Mouse (Mus musculus) ovary, postnatal 36 days (tissue): ENCODE results near the gene Ung.
A peak's percentile ranks its signal among the peaks of the same experiment; 100 is the strongest.

ENCODE experiments used
- DNase-seq: peaks from one replicate; pipeline ENCODE4 v3.0.0; 2022; ENCODE audit warnings: low spot score, mixed read lengths

The Ung gene

DNA sequence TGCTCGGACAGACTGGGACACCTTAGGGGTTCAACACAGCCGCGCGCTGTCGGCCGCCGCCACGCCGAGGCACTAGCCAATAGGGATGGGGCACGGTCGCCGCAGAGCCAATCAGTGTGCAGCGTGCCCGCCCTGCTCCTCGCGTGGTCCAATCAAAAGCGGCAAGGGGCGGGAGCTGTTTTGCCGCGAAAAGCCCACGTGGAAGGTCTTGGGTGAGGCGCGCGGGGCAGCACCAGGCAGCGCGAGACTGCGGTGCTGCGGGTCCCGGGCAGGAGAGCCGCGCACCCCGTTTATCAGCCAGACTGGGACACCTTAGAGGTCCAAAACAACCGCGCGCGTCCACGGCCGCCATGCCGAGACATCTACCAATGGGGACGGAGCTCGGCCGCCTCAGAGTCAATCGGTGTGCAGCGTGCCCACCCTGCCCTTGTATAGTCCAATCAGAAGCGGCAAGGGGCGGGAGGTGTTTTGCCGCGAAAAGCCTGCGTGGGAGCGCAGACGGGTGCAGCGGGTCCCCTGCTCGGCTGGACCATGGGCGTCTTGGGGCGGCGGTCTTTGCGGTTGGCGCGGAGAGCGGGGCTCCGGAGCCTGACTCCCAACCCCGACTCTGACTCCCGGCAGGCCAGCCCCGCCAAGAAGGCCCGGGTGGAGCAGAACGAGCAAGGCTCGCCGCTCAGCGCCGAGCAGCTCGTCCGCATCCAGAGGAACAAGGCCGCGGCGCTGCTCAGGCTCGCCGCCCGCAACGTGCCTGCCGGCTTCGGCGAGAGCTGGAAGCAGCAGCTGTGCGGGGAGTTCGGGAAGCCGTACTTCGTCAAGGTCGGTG is 723 bp downstream of the Ung start:
- peak; percentile 92 for DNase-seq

DNA sequence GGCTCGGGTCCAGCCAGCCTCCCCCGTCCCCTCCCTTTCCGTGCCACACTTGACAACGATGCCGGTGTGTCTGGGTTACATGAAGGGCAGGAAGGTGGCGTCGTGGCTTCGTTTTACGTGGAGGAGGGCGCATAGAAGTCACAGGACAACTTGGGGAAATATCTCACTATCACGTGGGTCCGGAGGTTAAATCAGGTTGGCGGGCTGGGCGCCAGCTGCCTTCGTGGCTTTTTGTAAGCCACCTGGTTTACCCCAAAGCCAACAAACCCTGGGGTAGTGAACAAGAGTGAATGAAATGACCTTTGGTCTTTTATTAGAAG is 1.3 kb downstream of the Ung start:
- peak; percentile 65 for DNase-seq

DNA sequence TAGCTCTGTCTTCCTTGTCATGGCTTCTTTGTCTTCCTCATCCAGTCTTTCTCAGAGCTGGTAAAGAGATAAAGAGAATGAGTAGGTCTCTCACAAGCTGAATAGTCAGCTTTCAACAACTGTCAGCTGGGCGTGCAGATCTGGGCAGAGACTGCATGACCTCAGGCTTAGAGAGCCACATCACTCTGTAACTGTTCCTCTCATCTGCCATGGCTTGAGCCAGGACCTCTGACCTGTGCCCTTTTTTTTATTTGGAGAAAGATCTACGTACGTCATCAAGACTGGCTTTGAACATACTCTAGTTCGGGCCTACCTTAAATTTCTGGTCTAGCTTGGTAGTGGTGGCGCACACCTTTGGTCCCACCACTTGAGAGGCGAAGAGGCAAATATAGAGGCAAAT is 2.7 kb downstream of the Ung start:
- DNase-seq, result no peak

DNA sequence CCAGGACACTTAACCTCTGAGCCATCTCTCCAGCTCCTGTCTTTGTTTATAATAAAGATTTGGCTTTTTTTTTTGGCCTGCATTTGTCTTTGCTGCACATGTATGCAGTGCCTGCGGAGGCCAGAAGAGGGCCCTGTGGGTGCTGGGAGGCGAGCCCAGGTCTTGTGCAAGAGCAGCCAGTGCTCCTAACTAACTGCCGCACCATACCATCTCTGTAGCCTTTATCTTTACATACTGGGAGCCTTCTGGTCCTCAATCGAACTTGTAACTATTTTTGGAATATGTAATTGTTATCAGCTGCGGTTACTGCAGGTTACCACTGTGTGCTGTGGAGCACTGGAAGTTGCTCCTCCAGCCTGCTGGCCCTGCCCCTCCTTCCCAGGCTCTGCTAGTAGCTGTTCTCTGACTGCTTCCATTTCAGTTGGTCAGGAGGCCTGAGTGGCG is 3.9 kb downstream of the Ung start:
- DNase-seq, result peak; percentile 78

DNA sequence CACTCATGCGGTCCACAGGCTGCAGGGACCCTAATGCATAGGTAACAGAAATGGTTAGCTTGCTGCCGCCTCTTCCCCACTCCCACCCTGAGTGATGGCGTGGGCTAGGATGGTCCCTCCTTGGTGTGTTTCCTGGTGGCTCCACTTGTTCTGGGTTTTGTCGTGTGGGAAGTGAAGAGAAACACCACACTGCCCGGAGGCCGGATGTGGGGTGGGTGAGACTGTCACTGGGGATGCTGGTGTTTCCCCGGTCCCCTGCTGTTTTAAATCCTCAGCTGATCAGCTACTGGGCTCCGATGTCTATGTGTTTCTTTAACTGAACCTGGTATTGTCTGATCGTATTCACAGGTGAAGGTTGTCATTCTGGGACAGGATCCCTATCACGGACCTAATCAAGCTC is 5.3 kb downstream of the Ung start:
- no peak for DNase-seq

DNA sequence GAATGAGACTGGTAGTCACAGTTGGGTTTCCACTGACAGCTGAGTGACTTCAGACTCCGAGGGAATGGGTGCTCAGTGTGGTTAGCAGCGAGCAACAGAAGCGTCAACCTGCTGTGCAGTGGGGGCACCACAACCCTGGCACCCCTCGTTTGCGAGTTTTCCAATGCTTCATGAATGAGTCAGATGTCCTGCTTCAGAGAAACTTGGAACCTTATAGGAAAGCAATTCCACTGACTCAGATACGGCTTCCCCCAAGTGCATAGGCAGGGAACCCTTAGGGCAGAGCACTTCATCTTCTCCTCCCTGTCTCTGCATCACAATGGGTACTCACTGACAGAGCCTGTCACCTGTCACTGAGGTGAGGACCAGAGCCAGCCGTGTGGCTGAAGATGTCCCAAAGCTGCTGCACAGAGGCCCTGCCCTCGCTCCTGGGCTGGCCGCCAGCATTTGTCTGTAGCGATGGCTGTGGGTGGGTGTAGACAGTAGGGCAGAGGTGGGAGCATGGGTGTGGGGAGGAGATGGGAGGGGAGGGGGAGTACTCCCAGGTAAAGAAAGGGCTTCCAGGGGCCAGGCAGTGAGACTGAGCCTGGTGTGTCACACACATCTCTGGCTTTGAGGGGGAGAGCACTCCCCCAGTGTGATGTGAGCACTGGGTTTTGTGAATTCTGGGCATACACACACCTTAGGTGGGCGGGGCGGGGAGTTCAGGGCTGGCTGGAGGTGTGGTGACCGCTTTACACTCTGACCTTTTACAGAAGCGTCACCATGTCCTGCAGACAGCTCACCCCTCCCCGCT is 7.5 kb downstream of the Ung start:
- peak; percentile 43 for DNase-seq

DNA sequence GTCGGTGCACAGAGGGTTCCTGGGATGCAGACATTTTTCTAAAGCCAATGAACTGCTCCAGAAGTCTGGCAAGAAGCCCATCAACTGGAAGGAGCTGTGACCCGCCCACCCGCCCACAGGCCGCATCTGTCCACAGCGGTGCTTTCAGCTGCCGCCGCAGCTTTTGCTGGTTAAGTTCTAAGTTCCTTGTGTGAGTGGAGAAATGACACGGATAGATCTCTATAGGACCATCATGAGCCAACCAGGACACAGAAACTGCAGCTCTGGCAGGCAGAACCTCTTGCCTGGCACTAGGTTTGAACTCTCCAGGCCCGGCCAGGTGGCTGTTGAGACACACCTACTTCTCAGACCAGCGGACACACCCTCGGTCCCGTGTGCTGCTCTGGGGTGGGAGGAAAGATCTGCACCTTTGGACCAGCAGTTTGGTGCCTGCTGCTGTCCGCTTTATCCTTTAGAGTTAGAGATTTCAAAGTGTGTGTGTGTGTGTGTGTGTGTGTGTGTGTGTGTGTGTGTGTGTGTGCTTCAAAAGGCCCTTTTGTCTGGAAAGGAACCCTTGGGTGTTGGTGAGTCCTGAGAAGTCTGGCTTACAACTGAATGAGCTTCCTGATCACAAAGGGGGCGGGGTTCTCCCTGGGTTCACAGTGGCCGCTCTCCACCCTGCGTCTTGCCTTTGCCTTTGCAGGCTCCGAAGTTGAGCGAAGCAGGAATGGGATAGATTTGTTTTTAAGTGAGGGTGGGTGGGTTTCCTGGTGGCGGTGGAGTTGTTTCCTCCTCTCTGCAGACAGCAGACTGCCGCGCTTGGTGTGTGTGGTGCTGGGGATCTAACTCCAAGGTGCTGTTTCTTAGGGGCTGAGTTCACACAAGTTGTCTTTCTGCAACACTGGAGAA is 8.3 kb downstream of the Ung start:
- peak; percentile 42 for DNase-seq

DNA sequence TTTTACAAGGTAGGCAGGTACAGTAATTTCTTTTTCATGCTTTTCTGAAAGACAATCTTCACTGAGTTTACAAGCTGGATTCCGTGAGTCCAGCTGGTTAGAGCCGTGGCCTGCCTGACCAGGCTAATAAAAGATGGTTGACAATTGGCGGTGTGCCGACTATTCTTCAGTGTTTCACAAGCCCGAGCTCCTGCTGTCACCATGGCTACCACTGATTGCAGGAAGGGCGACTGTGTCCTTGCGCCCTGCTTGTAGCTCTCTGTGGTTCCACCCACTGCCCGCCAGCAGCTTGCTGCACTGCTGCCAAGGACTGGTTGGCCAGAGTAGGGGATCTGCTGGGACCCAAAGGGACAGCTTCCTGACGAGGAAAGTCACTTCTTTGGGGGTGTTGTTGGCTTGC is 9.0 kb downstream of the Ung start:
- DNase-seq, result peak; percentile 82

DNA sequence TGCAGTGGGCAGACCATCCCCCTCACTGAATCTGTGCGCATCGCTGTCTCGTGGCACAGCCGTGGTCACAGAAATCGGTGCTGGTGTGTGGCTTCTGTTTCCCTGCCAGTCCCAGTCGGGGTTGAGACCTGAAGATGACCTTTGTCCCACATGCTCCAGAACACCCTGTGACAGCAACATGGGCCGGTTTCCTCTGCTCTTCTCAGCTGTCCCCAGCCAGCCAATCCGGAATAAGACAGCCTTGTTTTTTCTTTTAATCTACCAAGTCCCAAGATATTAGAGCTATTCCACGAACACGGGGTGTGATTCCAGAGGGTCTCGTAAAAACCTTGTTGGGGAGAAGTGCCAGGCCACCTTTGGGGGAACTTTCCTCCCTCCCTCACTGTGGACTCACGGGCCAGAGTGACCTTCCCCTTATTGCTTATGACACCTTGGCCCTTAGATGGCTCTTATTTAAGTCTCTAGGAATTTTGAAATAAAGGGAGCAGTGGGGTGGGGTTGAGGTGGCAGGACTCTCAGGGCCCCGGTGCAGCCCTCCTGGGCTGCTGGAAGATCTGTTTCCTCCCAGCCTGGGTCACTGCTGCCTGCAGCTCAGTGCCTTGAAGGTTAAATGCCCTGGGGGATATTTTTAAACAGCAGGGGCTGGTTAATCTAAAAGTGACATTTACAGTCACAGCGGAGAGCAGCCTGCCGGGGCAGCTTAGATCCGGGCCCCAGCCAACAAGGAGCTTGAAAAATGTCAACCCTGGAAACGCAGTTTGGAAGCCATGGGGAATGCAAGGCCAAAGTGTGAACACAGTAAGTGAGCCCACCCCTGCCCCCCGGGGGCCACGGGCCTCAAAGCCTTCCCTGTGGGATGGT is 16.1 kb downstream of the Ung start, which contains the start of gene Acacb:
TSS of gene Acacb (plus strand) at position 508 of the 861 bp plus-strand sequence.
- DNase-seq, result no peak

DNA sequence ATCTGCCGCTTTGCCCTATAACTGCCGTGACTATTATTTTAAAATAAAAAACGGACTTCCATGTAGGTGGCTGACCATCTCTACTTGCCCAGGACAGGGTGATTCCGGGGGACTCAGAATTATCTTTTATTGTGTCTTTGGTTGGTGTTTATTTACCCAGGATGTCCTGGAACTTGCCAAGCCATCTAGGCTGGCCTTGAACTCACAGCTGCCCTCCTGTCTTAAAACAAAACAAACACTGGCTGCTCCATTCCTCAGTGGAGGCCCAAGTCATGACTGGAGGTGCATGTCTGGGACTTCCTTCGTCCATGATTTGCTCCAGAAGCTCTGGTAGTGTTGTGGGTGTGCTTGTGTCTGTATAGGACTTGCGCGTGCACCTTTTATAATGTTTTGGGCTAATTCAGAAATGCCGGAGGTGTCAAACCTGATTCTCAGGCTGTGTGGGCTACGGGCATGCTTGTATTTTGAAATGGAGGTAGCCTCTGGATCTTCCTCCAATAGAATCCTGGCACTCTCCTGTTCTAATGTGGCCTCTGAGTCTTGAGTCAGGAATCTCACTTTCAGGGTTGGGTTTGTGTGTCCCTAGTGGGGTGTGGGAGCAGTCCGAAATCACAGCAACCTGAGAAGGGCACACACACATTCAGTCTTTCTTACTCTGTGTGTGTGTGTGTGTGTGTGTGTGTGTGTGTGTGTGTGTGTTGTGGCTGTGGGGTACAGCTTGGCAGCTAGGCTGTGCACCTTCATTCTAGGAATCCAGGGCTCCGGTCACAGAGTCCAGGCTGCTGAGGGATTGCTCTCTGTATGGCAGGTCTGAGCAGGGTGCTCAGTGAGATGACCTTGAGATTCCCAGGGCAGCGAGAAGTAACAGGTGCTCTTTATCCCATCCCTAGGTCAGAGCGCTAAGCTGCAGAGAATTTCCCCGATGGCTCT is 17.1 kb downstream of the Ung start:
- peak; percentile 45 for DNase-seq

DNA sequence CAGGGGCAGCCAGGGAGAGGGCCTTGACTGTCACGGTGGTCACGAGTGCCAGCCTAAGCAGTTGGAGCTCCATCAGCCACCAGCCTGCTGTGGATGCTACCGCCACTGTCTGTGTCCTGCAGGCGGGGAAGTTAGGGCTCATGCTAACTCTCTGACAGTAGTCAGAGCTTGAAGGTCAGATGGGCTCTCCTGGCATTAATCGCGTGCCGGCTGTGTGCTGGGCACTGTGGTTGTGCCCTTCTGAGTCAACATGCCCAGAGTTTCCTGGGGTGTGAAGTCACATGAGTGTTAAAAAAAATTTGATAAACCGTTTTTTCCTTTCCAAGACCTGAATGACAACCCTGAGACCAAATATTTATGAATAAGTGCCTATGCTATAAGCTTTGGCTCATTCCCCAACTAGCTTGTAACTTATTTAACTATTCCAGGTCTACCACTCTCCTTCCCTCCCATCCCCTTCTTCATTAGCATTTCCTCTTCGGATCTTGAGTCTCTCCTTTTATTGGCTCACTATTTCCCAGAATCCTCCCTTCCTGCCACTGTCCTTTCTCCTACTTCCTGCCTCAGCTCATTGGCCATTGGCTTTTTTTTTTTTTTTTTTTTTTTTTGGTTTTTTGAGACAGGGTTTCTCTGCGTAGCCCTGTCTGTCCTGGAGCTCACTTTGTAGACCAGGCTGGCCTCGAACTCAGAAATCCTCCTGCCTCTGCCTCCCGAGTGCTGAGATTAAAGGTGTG is 22.3 kb downstream of the Ung start:
- no peak for DNase-seq

DNA sequence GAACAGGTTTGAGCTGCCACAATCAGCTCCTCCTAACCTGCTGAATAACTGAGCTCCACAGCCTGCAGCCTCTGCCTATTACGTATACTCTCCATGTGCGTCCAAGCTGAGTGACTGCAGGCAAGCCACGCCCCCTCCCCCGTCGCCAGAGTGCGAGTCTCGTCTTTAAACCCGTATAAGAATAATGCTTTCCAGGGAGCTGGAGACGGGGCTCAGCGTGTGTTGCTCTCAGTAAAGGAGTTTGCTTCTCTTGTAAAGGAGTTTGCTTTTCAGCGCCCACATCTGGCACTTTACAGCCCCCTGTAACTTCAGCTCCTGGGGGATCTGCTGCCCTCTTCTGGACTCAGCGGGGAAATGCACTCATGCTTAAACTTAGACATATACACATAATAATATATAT is 23.3 kb downstream of the Ung start:
- no peak for DNase-seq

DNA sequence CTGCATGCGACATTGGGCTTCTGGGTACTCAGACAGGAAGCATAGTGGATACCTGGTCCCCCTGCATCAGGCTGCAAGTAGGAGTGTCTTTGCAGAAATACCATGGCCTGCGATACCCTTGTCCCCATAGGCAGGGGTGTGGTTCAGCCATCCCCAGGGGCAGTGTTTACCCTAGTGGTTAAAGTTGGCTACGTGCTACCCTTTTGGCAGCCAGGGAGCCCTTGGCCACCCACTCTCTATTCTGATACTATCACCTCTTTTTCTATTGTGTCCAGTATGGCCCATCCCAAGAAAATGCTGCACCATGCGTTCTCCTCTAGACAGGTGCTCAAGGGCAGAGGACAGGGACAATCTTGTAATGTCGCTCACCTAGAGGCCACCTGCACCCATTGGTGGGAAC is 24.6 kb downstream of the Ung start:
- DNase-seq, result no peak

DNA sequence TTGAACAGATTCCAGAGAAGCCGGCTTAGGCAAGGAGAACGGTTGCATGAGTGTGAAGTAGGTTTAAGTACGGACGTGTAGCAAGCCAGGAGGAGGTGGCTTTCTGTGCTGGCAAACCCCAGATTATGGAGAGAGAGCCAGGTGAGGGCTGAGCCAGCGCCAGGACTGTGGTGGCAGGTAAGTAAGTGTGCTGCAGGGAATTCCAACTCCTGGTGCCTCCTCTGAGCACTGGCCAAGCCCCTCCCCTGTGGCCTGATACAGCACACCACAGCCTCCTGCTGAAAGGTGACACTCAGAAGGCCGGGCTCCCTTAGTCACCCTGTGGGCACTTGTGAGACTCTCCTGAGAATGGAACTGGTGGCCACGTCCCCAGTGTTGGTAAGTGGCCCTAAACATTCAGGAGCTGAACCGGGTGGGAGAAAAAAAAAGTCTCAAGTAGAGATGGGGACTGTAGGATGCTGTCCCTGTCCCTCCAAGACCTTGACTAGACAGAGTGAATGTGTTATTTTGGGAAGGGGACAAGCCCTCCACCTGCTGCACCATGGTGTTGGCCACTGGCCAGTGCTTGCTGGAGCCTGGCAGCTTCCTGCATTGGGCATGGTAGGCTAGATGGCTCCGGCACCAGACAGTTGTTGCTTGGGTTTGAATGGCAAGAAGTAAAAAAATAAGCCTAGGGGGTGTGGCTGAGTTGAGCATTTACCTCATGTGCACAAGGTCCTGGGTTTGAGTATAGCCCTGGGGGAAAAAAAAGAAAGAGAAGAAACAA is 25.2 kb downstream of the Ung start:
- DNase-seq, result no peak

DNA sequence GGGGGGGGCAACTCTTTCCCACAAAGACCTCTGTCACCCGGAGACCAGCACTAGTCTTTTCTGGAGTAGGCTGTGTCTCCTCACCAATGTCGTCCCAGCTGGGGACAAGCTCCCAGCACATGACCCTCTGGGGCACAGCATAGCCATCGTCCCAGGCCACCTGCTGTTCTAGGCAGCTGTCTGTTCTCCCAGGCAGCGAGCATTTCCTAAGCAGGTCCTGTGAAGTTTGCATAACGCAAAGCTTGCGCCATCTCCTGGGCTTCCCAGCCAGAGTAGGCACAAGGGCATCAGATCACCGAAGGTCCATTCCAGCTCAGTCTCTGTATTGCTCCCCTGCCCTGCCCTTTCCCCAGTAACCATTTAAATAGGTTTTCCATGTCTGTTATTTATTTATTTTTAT is 27.1 kb downstream of the Ung start:
- no peak for DNase-seq

DNA sequence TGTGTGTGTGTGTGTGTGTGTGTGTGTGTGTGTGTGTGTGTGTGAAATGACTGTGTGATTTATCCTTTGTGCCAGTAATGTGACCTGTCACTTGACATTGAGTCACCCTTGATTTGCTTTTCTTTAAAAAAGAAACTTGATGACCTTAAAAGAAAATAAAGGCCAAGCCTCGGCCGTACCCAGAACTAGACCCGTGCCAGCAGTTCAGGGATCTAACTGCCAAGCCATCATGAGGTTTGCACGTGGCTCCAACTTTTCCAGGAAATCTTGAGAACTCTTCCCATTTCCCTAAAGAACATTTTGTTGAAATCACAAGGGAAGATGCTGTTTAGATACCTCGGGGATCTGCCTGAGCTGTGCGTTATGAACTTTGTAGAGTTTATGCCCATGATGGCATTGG is 31.2 kb downstream of the Ung start:
- DNase-seq, result no peak

DNA sequence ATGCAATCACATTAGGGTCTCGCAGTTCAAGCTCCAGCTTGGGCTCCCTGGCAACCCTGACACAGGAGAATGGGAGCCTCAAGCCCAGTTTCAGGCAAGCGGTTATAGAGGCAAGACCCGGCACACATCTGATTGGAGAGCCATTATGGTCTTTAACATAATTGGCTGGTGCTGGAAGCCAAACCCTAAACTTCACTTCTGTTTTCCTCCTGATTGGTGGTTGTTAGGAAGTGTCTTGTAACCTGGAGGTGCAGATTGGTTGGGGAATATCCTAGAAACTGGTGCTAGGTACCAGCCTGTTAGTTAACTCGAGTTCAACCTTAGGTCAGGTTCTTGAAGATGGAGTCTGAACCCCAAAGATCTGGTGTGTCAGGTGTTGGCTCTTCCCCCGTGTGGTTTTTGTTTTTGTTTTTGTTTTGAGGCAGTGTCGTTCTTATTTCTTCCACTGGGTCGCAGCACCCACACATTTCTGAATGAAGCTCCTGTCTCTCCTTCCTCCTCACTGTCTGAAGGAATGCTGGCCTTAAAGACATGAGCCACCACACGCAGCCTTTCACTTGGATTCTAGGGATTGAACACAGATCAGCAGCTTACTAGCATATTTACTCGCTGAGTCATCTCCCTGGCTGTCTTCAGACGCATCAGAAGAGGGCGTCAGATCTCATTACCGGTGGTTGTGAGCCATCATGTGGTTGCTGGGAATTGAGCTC is 32.1 kb downstream of the Ung start:
- no peak for DNase-seq

DNA sequence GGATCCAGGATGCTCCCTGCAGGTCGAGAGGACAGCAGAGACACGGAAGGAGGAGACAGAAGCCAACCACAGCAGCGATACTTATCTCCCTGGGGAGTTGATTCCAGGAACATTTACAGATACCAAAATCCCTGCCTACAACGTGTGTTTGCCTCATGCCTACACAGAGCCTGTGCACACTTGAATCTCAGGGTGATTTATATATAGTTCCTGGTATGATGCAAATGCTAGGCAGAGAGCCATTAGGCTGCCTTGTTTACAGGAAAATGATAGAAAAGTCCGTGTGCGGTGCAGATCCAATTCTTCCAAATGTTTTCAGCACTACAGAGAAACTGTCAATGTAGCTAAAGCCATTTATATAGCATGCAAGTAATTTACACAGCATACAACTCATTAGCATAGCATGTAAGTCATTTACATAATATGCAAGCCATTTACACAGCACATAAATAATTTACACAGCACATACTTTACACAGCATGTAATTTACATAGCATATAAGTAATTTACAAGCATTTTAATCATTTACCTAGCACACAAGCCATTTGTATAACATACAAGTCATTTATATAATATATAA is 33.0 kb downstream of the Ung start:
- no peak for DNase-seq
